ENCODE assay signal across 9 mouse cellular contexts in the genomic region with DNA sequence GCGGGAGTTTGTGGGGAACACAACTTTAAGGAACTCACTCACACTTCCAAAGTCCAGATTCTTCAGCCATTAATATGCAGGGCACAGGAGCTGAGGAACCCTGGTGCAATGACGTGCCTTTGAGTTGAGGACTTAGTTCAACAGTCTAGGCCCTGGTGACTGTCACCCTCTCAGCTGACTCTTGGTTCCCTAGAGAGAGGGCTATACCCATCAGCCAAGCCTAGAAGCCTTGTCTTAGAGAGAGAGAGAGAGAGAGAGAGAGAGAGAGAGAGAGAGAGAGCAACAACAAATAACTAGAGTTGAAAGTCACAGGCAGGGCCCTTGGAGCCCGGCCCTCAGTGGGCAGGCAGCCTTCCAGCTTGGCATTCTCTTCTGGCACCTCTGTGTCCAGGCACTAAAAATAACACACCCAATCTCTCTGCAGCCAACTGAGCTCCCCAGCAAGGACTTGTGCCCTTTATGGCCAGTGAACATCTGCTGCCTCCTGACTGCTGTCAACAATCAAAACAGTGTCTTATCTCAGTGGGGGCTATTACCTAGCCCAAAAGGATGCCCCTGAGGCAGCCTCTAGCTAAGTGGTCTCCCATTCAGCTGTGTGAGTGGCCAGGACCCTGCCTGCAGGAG. TPM values are rescaled to one million over a fixed set of nuclear protein-coding genes. Genes with fewer than 3 reads are reported as not detected.
DNase-seq lines count a peak whose midpoint lies in the region; ATAC-seq lines count a peak whose summit lies in the region.
"Had no signal": no experiment of that assay in that cellular context is flagged by ENCODE, and none has a peak within 500 bp of the region (broad histone marks: within the 10 kb centered on the region; RNA-seq: fewer than 3 reads in every experiment).

No protein-coding gene starts in this region.

- peak; percentile 24 for DNase-seq in urinary bladder, adult 2 months (ENCODE audit: low spot score)
- DNase-seq in urinary bladder, postnatal 10 days (ENCODE audit: low spot score) = no peak
- DNase-seq in cerebellum, adult 9-11 months = peak; percentile 77
- DNase-seq in embryo, embryonic 9.5 days (ENCODE audit: extremely low spot score) = no peak
- no peak for DNase-seq in embryo, embryonic 10.5 days (ENCODE audit: low spot score)
- no peak for DNase-seq in thymus, adult 18-20 months

- H3K27ac ChIP-seq in heart, embryonic 15.5 days = peak overlapping the region; percentile 85
- no peak overlapping the region for H3K27ac ChIP-seq in lung, embryonic 15.5 days
- H3K27ac ChIP-seq: limb, embryonic 15.5 days had no signal

- peaks cover 29% of the 10 kb centered on the region for H3K4me1 ChIP-seq in heart, embryonic 15.5 days (replicated peaks)
- H3K4me1 ChIP-seq in lung, embryonic 15.5 days = no peaks in the 10 kb centered on the region
- H3K4me1 ChIP-seq: limb, embryonic 15.5 days had no signal

- no peaks in the 10 kb centered on the region for H3K27me3 ChIP-seq in heart, embryonic 15.5 days
- no peaks in the 10 kb centered on the region for H3K27me3 ChIP-seq in lung, embryonic 15.5 days
- H3K27me3 ChIP-seq: limb, embryonic 15.5 days had no signal

- peak; percentile 90 for ATAC-seq in heart, embryonic 15.5 days (replicated peaks; ENCODE audit: insufficient number of reproducible peaks, insufficient read depth, low FRiP score, low read depth)
- ATAC-seq in lung, embryonic 15.5 days (ENCODE audit: borderline replicate concordance, extremely low read depth, low FRiP score, low TSS enrichment) = peak; percentile 51; the same call in 1 of the 2 replicates

- no peaks in the 10 kb centered on the region for H3K9me3 ChIP-seq in heart, embryonic 15.5 days (replicated peaks)
- H3K9me3 ChIP-seq in lung, embryonic 15.5 days = no peaks in the 10 kb centered on the region
- H3K9me3 ChIP-seq: limb, embryonic 15.5 days had no signal

- H3K4me3 ChIP-seq in heart, embryonic 15.5 days = no peak overlapping the region
- H3K4me3 ChIP-seq in lung, embryonic 15.5 days = no peak overlapping the region
- H3K4me3 ChIP-seq: limb, embryonic 15.5 days had no signal

- H3K36me3 ChIP-seq in heart, embryonic 15.5 days = no peaks in the 10 kb centered on the region
- H3K36me3 ChIP-seq in lung, embryonic 15.5 days = no peaks in the 10 kb centered on the region
- H3K36me3 ChIP-seq: limb, embryonic 15.5 days had no signal

- no peak overlapping the region for H3K4me2 ChIP-seq in heart, embryonic 15.5 days
- no peak overlapping the region for H3K4me2 ChIP-seq in lung, embryonic 15.5 days
- H3K4me2 ChIP-seq: limb, embryonic 15.5 days had no signal

- WGBS in heart, embryonic 15.5 days = 48% methylated on average over 3 of the region's 3 CpGs
- 80% methylated on average over 3 of the region's 3 CpGs for WGBS in lung, embryonic 15.5 days

- no peak overlapping the region for H3K9ac ChIP-seq in heart, embryonic 15.5 days
- H3K9ac ChIP-seq in lung, embryonic 15.5 days = no peak overlapping the region
- H3K9ac ChIP-seq: limb, embryonic 15.5 days had no signal

RNA-seq across cellular contexts. Expression of a gene that starts 28.0 kb away (rescaled TPM):
- polyA plus RNA-seq in urinary bladder, adult 2 months (2012; rRNA removed) = 0.65 and 1.0 TPM in 2 replicates
- polyA plus RNA-seq in heart, embryonic 15.5 days (2015; fragmentation: Nextera tagmentation; extraction: Ambion mirVana) = 7.9 and 11.1 TPM in 2 replicates
- 20.0 and 22.1 TPM in 2 replicates for polyA plus RNA-seq in lung, embryonic 15.5 days (2015; fragmentation: Nextera tagmentation; extraction: Ambion mirVana)

Comparison
In these comparisons a context has a peak if more than half of its experiments do, and no peak if none do; other contexts are left out.
1. DNase-seq: peak in urinary bladder, adult 2 months (single experiment) and cerebellum, adult 9-11 months (single experiment); none in urinary bladder, postnatal 10 days (single experiment), embryo, embryonic 9.5 days (single experiment), embryo, embryonic 10.5 days (single experiment) and thymus, adult 18-20 months (0 of 2).